Mouse (Mus musculus): ENCODE data around the gene Ppp4r1.

GRCm38 (mm10) chr17:65757150-65757549 lies 25.2 kb upstream of the Ppp4r1 start:
- no peak for TF ChIP-seq POLR2A (IDR thresholded peaks at IDR 0.05; ENCODE audit: extremely low read depth, insufficient read depth, low read length)
- TF ChIP-seq CTCF (IDR thresholded peaks at IDR 0.05; ENCODE audit: extremely low read depth, insufficient read depth, low read length), result no peak
